ENCODE assay signal across 7 mouse cellular contexts in genomic region chr1:132387943-132388342, GRCm38 (mm10). TPM values are rescaled to one million over a fixed set of nuclear protein-coding genes. Genes with fewer than 3 reads are reported as not detected.
DNase-seq lines count a peak whose midpoint lies in the region; ATAC-seq and TF ChIP-seq lines count a peak whose summit lies in the region.

No protein-coding gene starts in this region.

- H3K9me3 ChIP-seq in intestine, postnatal 0 days (ENCODE audit: control insufficient read depth) = no peaks in the 10 kb centered on the region

- no peak for TF ChIP-seq CTCF in intestine, postnatal 0 days (IDR thresholded peaks at IDR 0.05; ENCODE audit: low read depth)

- peaks cover 19% of the 10 kb centered on the region; the same call in 1 of the 2 replicates for H3K27me3 ChIP-seq in intestine, postnatal 0 days (replicated peaks; ENCODE audit: control insufficient read depth, insufficient read depth, low read length)
- no peaks in the 10 kb centered on the region for H3K27me3 ChIP-seq in myocyte (ENCODE audit: control insufficient read depth, insufficient read depth, insufficient read length)

- TF ChIP-seq POLR2A in myocyte (IDR thresholded peaks at IDR 0.05; ENCODE audit: insufficient read length, low read depth) = no peak

- H3ac ChIP-seq in myocyte (ENCODE audit: control insufficient read depth, insufficient read length) = no peak overlapping the region

- DNase-seq in right cerebral cortex, adult 18-20 months = peak; percentile 54
- DNase-seq in right cerebral cortex, postnatal 25 days = no peak
- no peak for DNase-seq in adrenal gland, postnatal 36 days
- DNase-seq in thymus, postnatal 4 days = no peak

- H3K4me3 ChIP-seq in intestine, postnatal 0 days (ENCODE audit: low read depth, low read length) = no peak overlapping the region
- H3K4me3 ChIP-seq in myocyte = no peak overlapping the region

- no peaks in the 10 kb centered on the region for H3K4me1 ChIP-seq in intestine, postnatal 0 days (replicated peaks; ENCODE audit: control insufficient read depth, insufficient read depth, low read length)

- WGBS in intestine, postnatal 0 days = 35% methylated on average over 4 of the region's 4 CpGs

- H3K36me3 ChIP-seq in intestine, postnatal 0 days (ENCODE audit: control insufficient read depth, insufficient read depth) = no peaks in the 10 kb centered on the region
- H3K36me3 ChIP-seq in myocyte (ENCODE audit: control insufficient read depth, insufficient read depth) = no peaks in the 10 kb centered on the region

- 0 out of 2 replicates have a peak overlapping the region, but pooled peaks have one; percentile 40 for H3K4me2 ChIP-seq in intestine, postnatal 0 days (replicated peaks; ENCODE audit: low read depth)
- peak overlapping the region; percentile 71 for H3K4me2 ChIP-seq in myocyte (ENCODE audit: low read depth)

- peak; percentile 44 for ATAC-seq in erythroid progenitor cell, adult 5-6 weeks (replicated peaks; ENCODE audit: low FRiP score, poor library complexity, severe bottlenecking)
- no peak for ATAC-seq in intestine, postnatal 0 days

- H3K79me2 ChIP-seq in myocyte (ENCODE audit: control insufficient read depth, insufficient read depth) = peaks cover 29% of the 10 kb centered on the region

- H3K27ac ChIP-seq in intestine, postnatal 0 days (ENCODE audit: low read depth, low read length) = peak overlapping the region; percentile 41

- H3K9ac ChIP-seq in intestine, postnatal 0 days (ENCODE audit: low read depth, low read length) = no peak overlapping the region

TF ChIP-seq in myocyte, 11 proteins besides CTCF, POLR2A, EP300 and RAD21:
- TF ChIP-seq MAX (IDR thresholded peaks at IDR 0.05; ENCODE audit: low read depth) = no peak
- TF ChIP-seq E2F4 (IDR thresholded peaks at IDR 0.05; ENCODE audit: insufficient read depth) = no peak
- no peak for TF ChIP-seq REST (IDR thresholded peaks at IDR 0.05; ENCODE audit: insufficient read depth, insufficient read length)
- no peak for TF ChIP-seq USF1 (IDR thresholded peaks at IDR 0.05; ENCODE audit: low read depth)

RNA-seq across cellular contexts. Expression of gene Tmcc2, which starts 3.1 kb away (rescaled TPM):
- 212 and 231 TPM in 2 replicates for total RNA-seq in erythroid progenitor cell, adult 5-6 weeks (2015; ENCODE audit: low replicate concordance)
- total RNA-seq in erythroid progenitor cell, adult 5-6 weeks (2017; ENCODE audit: low replicate concordance) = 244 and 297 TPM in 2 replicates
- 2.2 and 2.3 TPM in 2 replicates for polyA plus RNA-seq in intestine, postnatal 0 days (2015; fragmentation: Nextera tagmentation; extraction: Ambion mirVana)
- polyA plus RNA-seq in myocyte (2012; fragmentation: generic; extraction: Trizol) = 35.2 TPM
- total RNA-seq in adrenal gland, postnatal 36 days (2021) = 1 to 10 TPM; 6.1 to 9.7 TPM

RNA-seq across cellular contexts. Expression of gene Dstyk, which starts 29.4 kb away (rescaled TPM):
- 23.4 and 31.4 TPM in 2 replicates for total RNA-seq in erythroid progenitor cell, adult 5-6 weeks (2015; ENCODE audit: low replicate concordance)
- total RNA-seq in erythroid progenitor cell, adult 5-6 weeks (2017; ENCODE audit: low replicate concordance) = 34.3 and 48.6 TPM in 2 replicates
- polyA plus RNA-seq in intestine, postnatal 0 days (2015; fragmentation: Nextera tagmentation; extraction: Ambion mirVana) = 3.7 and 3.8 TPM in 2 replicates
- 6.9 TPM for polyA plus RNA-seq in myocyte (2012; fragmentation: generic; extraction: Trizol)
- total RNA-seq in adrenal gland, postnatal 36 days (2021) = 10 to 100 TPM; 22.5 to 23.1 TPM

Comparison
In these comparisons a context has a peak if more than half of its experiments do, and no peak if none do; other contexts are left out.
1. RNA of gene Tmcc2, which starts 3.1 kb away (total RNA-seq): 212 to 297 TPM in erythroid progenitor cell, adult 5-6 weeks; 6.1 to 9.7 TPM in adrenal gland, postnatal 36 days; every median in the first group is over 10 times any median in the second.